Mouse (Mus musculus) frontal cortex, adult (tissue): ENCODE results near the gene Arid1b.
A peak's percentile ranks its signal among the peaks of the same experiment; 100 is the strongest.

Experiments used
- ATAC-seq: cut with Nextera tagmentation; 2 replicates; pipeline ENCODE4 v1.9.2; 2017; ENCODE audit warnings: mild to moderate bottlenecking, moderate library complexity, mixed read lengths; ENCODE audit not compliant: low TSS enrichment

The Arid1b gene

DNA sequence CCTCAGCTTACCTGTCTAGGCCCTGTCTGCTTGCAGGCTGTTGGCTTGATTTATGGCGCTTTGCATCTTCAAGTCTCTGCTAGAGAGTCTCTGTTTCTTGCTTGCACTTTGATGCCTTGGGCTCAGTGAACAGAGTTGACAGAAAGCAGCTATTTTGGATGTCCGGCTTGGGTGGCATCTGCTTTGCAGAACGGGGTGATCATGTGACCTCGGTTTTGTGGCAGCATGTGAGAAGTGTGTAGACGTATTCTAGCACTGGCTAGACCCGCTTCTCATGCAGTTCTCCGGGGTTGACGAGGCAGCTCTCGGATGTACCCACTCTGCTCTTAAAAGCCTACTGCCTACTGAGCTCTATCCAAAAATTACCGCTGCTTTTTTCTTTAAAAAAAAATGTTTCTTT lies 22.9 kb downstream of the Arid1b start:
- ATAC-seq: no peak

DNA sequence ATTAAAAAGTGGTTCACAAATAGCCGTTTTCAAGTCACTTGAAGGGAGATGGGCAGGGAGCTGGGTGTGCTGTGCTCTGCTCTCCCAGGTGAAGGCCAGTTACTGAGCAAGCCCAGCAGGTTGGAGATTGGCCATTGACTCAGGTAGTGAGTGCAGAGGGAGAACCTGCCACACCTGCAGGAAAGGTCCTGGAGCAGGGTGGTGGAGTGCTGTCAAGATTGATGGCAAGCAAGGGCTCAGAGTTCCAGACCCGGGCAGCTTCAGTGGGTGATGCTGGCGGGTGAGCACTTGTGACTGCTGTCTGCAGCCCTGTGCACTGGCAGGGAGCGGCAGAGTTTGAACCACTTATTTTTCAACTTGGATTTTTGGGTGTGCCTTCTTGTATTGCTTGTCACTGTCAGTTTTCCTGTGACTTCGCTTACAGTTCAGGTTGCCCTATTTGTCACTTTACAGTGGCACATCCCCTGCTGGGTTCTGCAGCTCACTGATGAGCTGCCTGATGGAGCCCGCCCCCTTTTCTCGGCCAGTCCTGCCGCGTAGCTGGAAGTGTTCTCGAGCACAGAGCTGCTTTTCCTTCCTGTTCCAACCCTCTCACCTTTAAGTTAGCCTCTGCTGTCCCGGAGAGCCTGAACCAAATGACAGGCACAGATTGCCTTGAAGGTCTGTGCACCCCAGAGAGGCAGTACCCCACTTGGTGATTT lies 27.3 kb downstream of the Arid1b start:
- ATAC-seq: peak; percentile 13; the same call in 1 of the 2 replicates

DNA sequence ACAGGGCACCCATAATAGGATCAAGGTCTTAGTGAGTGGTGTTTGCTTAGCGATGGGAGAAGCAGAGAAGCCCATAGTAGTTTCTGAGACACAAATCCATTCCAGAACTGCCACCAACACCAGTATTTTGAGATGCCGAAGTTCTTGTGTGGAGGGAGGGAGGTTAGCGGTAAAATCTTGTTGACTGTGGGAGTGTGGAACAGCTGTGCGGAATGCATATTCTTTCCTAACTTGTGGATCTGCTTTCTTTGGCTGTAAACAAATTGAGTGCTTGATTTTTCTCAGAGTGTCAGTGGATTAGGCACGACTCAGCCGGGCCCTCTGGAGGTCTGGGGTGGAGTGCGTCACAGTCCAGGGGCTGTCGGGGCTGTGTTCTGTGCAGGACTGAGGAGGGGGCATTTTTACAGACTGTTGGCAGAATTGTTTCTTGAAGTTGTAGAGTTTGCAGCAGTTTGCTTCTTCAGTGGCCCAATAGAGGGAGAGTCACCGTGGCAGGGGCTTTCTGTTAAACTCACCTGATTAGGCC lies 27.9 kb downstream of the Arid1b start:
- ATAC-seq: peak; percentile 58; the same call in 1 of the 2 replicates

DNA sequence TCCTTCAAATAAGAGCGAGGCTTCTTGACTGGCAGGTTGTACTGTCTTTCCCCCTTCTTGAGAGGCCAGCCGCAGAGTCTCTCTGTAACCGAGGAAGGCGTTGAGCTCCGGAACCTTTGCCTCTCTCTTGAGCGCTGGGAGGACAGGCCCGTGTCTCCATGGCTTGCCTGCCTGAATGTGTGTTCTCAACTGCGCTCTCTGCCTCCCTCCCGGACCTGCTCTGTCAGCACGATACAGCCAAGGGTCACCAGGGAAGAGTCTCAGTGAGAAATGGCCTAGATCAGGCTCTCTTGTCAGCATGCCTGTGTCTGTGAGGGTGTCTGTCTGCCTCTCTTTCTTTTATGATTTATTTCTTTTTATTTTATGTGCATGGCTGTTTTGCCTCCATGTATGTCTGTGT lies 29.6 kb downstream of the Arid1b start:
- no peak for ATAC-seq

DNA sequence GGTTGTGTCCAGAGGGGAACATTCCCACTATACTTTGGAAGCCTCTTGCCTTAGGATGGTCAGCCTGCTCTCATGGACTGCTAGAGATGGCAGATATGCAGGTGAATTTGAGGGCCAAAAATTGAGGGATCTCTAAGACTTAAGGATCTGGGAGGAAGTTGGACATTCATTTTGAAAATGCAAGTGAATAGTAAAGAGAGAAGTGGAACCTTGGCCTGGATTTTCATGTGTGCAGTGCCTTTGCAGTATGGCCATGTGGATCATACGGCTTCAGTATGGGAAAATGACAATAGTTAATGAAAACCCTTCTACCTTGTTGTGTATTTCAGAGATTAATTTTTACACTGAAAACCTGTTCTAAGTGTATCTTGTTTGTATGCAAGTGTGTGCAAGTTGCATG lies 31.3 kb downstream of the Arid1b start:
- ATAC-seq: no peak

DNA sequence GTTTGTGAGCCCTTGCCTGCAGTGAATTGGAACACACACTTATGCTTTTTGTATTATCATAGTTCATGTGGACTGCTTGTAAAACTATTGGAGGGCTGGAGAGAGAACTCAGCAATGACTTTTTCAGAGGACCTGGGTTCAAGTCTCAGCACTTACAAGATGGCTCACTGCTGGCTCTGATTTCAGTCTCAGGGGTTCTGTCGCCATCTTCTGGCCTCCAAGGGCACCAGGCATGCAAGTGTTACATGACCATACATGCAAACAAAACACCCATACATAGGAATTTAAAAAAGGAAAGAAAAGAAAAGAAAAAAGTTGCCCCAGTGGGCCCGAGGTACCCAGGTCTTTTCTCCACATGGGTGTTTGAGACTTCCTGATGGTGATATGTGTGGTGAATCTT lies 32.4 kb downstream of the Arid1b start:
- no peak for ATAC-seq

DNA sequence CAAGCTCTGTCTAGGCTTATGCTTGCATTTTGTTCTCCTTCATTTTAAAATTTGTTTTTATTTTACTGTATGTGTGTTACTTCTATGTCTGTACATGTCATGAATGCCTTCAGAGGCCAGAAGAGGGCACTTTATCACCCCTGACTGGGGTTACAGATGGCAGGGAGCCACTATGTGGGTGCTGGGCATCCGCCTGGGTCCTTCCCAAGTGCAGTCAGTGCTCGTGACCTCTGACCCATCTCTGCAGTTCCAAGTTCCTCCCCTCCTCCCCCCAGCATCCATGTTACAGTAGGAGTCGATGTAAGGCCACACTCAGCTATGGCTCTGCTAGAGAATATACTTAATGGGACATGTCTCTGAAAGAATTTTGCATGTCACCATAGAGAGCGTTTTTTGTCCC lies 35.0 kb downstream of the Arid1b start:
- ATAC-seq: no peak

DNA sequence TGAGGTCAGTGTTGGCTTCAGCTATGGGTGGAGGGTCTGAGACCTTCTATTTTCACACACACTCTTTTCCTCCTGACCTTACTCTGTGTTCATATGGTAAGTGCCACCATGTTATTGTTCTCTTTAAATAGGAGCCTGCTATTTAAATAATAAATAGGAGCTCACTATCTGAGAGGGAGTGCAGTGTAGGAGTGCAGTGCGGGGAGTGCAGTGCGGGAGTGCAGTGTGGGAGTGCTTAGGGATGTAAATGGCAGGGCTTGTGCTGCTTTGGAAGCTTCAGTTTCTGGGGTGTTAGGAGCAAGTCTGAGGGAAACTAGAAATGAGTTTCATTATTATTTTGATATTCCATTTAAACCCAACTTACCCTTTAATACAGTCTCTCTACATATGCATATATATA lies 36.2 kb downstream of the Arid1b start:
- no peak for ATAC-seq

DNA sequence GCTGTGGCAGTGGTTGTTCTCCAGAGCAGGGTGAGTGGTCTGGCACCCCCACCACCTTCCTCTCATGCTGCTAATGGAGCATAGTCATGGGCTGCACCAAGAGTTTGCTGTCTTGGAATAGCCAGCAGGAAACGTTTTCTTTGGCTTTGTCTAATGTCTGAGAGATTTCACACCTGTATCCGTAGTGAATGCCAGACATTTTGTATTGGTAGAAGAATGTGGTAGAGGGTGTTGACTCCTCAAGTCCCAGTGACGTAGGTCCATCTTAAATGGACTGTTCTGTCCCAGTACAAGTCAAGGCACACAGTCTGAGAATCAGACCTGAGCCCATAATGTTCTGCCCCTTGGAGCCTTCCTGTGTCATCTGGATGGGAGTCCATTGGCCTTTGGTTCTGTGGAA lies 39.2 kb downstream of the Arid1b start:
- no peak for ATAC-seq

DNA sequence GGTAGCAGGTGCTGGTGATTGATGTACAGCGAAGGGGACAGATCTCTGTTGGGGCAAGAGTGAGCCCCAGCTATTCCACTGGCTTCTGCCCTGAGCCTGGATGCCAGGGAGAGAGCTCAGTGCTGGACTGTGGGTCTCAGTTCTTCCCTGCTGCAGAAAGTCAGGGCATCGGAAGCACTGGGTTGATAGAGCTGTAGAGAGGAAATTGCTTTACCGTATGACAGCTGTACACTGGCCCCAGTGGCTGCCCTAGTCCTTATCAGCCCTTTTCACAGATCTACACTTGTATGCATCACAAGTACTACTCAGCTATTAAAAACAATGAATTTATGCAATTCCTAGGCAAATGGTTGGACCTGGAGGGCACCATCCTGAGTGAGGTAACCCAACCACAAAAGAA lies 40.1 kb downstream of the Arid1b start:
- ATAC-seq: no peak

DNA sequence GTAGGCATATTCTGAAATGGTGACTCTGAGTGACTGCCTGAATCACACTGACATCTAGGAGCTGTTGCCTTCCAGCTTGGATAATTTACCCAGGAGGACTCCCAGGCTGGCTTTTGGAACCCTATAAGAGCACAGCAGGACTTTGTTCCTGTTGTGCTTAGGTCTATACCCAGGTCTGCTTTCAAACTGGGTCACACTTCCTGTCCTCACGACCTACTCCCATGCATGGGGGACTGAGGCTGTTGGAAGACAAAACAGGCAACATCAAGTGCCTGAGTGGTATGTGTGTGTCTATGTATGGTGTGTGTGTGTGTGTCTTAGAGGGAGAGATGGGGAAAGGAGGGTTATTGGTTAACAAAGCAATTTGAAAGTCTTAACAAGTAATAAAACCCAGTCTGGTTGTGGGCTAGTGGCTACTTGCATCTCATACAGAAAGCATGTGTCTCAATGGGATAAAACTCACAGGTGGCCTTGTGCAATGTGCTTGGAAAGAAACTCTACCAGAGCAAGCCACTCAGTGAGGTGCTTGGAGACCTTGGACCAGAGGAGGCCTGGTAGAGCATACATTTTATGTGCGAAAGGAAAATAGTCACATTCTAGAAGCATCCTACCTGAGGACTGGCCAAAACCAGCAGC lies 42.2 kb downstream of the Arid1b start:
- no peak for ATAC-seq

DNA sequence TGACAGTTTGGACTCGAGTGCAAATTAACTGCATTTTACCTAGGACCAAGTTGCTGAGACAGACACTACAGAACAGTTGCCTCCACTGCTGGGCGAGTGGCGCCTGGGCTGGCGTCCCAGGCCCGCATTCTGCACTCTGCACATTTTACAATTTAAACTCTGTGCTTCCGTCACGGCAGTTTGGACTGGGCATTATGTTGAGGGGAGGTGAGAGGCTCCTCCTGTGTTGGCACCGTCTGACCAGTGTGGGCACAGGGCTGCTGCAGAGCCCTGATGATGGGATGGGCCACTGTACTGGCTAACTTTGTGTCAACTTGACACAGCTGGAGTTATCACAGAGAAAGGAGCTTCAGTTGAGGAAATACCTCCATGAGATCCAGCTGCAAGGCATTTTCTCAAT lies 43.1 kb downstream of the Arid1b start:
- no peak for ATAC-seq

DNA sequence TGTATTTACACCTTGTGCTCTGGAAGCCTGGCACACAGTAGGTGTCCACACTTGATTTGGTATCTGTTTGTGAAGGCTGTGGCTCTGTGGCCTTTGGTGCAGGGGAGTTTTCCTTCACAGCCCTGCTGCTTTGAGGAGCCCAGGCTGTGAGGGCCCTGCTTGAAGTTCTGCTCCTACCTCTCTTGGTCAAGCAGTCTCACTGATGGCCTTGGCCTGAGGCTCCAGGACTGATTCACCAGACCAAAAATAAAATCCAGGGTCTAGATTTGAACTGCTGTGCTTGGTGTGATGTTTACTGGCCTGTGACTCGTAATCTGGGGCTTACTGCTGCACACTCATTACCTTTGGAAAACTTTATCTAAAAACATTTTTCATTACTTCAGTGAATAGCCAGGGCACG lies 45.7 kb downstream of the Arid1b start:
- no peak for ATAC-seq

DNA sequence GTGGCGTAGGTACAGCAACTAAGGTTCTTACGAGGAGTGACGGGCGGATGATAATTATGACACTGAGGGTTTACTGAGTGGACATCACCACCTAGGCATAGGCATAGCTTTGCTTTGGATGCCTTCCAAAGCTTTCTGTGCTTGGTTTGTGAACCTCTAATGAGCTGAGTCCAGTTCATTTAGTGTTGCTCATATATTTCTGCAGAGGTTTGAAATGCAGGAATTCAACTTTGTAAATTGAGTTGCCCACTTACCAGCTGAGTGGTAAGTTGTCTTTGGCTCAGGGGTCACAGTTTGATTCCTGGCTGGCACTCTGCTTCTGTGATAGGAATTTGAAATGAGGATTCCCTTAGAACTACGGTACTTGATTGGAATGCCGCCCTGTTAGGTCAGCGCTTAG lies 49.7 kb downstream of the Arid1b start:
- no peak for ATAC-seq

DNA sequence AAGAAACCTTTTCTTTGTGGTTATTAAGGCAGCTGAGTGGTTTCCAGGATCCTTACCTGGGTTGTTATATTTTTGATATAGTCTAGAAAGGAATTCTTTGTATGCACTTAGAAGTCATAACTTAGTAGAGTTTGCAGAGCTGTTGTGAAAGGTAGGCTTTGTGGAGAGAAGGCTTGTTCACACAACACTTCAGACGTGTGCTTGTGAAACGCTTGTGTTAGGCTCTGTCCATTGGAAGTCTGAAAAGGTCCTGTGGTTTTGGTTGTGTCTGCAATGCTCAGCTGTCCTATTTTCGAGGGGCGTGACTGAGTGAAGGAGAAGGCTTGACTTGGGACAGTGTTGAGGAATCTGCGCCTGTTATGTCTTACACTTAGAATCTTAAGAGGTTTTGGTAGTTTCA lies 51.5 kb downstream of the Arid1b start:
- ATAC-seq: no peak

DNA sequence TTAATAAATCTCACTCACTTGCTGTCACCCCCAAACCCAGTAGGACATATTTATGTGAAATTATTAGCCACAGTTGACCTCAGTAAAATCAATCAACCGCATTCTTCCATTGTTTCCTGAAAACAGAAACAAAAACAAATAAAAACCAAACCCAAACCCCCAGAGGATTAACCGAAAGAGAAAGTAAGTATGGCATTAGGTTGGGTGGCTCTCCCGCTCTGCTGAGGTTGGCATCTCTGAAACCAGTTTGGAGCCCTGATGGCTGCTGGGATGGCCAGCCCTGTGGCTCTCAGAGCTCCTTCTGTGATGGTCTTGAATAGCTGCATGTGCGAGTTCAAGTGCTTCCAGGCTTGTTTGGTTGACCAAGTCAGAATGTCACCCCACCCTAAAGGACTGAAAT lies 53.2 kb downstream of the Arid1b start:
- ATAC-seq: no peak

DNA sequence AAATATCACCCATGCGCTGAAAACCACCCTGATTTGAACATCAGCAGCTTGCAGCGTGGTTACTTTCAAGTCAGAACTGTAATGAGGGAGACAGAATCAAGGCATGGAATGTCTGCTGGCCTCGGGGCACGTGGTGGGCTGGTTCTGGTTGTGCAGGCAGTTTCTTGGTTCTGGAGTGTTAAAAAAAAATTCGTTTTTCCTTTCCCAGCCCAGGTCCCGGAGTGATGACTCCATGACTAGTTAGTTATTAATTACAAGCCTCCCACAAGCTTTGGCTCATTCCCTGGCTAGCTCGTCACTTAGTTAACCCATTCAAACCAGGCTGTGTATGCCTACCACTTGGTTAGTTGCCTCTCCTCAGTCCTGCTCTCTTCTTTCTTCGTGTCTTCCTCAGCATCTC lies 56.1 kb downstream of the Arid1b start:
- no peak for ATAC-seq

DNA sequence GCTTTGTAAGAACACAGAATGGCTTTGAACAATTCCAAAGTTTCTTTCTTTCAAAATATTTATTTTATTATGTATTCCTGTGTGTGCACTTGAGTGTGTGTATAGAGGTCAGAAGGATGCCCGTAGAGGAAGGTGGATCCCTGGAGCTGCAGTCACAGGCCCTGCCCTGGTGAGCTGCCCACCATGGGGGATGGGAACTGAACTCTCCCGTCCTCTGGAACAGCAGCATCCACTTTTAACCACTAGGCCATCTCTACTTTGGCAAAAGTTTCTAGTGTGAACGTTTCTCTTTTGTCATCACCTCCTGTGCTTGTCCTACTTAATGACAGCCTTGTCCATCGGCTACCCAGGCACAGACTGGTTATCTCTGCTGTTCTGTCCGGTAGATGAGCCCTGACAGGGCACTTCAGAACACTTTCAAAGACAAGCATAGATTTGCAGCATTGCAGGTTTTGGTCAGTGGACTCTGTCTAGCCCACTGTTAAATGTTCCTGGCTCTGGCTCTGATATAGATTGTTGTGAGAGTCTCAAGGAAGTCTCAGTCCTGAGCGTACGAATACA lies 56.9 kb downstream of the Arid1b start:
- ATAC-seq: no peak

DNA sequence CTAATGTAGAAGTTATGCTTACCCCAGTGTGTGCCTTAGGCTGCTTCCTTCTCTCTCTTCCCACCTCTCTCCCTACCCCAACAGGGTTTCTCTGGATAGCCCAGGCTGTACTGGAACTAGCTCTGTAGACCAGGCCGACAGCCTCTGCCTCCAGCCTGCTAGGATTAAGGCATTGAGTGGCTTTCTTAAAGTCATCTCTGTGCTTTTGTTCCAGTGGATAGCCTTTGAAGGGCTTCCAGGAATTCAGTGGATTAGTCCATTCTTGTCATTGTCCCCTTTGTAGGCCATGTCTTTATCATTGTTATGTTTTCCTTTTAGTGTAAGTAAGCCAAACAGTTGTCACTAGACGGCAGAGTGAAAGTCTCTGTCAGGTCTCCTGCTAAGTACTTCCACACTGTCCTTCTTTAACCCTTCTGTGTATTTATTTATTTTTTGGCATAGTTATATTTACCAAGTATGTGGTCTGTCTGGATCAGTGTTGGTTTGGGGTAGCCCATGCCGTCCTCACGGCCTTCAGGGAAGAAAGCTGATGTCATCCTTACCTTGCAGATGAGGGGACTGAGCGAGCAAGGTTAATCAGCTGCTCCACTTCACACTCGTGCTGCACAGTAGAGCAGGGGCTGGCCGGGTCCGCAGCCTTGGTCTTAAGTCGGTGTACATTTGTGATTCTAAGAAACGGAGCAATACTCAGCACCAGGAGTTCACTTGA lies 58.1 kb downstream of the Arid1b start:
- no peak for ATAC-seq

DNA sequence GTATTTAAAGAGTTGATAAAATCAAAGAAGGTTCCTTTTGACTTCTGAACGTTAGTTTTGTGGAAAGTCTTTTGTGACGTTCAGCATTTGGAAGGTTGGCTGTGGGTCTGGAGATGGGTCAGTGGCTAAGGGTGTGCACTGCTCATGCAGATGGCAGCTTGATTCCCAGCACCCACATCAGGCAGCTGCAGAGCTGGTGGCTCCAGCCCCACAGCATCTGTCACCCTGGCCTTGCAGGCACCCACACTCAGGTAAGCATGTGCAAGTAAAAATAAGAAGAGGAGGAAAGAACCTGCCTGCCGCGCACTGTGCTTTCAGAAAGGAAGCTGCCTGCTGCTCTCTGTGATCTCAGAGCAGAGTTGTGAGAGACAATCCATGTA lies 58.7 kb downstream of the Arid1b start:
- ATAC-seq: no peak

DNA sequence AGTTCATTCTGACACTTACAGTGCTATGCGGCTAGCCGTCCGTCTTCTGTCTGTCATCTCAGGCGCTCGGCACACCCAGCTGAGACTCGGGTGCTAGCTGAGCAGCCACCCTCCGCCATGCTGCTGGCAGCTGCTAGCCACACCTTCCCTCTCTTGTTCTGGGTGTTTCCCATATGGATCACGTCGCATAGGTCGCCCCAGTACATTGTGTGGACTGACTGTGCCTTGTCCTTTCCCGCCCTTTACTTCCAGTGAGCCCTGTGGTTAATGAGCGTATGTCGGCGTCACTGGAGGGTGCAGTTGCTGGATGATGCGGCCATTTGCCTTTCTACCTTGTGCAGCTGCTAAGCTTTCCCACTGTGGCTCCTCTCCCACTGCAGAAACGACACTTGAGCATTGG lies 59.1 kb downstream of the Arid1b start:
- ATAC-seq: 0 out of 2 replicates have a peak, but pooled peaks have one; percentile 12

DNA sequence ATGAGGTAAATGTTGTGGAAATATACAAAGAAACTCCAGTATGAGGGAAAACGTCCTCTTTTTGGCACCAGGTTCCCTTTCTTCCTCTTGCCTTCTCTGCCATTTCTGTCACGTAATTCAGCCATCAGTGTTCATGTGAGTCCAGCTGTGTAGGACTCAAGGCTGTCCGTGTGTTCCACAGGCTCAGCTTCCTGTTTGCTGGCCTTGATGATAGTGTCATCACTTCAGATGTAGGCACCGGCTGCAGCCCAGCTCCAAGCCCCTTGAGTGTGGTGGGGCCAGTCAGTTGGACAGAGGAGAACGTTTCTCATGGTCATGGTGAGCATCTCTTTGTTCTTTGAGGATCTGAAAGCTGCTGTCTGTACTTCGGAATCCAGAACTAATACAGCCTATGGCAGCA lies 61.3 kb downstream of the Arid1b start:
- no peak for ATAC-seq

DNA sequence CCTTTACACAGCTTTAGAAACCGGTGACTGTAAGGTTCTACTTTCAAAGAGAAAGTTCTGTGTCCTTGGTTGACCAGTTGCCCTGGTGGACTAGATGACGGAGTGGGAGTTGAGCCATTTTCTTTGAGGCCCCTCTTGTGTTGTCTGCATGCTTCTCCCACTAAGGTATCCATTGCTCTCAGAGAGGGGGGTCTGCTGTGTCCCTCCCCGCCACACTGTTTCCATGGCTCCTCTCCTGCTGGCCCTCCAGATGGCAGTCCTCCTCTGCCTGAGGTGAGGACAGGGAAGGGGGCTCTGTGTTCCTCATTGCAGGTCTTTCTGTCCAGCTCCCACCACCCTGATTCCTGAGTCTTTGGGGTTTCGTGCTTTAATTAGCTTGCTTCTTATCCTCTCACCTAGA lies 62.5 kb downstream of the Arid1b start:
- no peak for ATAC-seq
